Mouse (Mus musculus) B cell, adult 62 days (primary cell): ENCODE results near the gene Prdx1. TPM values are rescaled to one million over a fixed set of nuclear protein-coding genes. Genes with fewer than 3 reads are reported as not detected.

ENCODE experiments used
- total RNA-seq: library from RNA; stranded (reverse); gene quantifications from 4 replicates; pipeline ENCODE4 v1.2.4, GENCODE M21; 2023

Gene Prdx1
- total RNA-seq = 156 to 175 TPM (median 166 TPM) in 4 replicates

GRCm38 (mm10) chr4:116685402-116686061, at the start of gene Prdx1:
Gene Prdx1, plus strand, starts transcription at chr4:116685544.

DNA sequence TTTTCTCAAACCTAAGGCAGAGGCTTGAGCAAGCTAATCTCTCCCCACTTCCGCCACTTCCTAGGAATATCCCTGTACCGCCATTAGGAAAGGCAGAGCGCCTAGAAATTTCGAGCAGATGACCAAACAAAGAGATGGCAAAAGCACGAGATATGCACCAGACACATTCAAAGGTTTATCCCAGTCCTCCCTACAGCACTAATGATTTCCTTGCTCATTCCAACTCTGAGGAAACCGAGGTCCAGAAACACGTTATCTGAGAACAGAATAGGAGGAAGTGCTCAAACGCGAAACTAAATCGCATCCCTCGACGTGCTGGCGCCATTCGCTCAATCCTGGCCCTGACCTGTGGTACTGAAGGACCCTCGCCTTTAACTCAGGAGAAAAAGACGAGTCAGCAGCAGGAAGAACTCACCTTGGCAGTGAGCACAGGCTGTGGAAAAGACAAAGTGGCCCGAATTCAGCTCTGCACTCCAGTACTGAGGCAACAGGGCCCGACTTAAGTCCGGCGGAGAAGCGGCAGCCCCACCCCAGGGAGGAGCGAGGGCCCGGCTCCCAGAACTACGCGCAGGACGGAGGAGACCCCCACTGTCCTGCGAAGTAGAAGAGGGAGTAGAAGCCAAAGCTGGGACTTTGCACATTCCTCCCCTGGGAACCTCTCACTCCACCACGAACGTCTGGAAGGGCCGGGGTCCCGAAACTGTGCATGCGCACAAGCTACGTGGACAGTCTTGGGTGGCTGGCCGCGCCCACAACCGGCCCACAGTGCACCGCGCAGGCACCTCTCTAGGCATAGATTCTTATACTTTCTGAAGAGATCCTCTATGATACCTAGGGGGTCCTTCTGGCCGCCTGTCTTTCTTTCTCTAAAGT, 34.2 kb upstream of the Prdx1 start, which contains the start of gene Akr1a1:
Akr1a1 (minus strand) TSS at position 757 of the 873 bp plus-strand sequence.

DNA sequence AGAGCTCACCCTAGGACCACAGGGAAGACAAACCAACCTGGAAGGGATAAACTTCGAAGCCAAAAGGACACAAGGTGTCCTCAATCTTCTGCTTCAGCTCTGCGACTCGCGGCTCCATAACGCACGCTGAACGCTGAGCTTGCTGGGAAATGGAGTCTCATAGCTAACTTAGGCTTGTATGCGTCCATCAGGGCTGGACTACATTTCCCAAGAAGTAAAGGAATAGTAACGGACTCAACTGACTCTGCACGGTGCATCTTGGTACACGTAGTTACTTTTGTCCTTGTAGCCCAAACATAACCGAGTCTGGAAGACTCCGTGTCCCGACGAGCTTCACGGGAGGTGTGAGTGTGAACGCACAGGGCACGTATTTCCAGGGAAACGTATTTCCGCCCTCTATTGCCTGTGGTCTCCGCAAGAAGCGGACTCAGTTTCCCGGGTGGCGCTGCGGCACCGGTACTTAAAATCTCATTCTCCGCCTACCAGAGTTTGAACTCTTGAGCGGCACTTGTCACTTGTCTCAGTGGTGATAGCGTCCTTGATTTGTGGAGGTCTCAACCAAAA, 22.9 kb downstream of the Prdx1 start, which contains the start of the genes Mmachc and Ccdc163:
Mmachc (minus strand) TSS at position 206 of the 564 bp plus-strand sequence.
Ccdc163 (plus strand) TSS at position 309 of the 564 bp plus-strand sequence.

GRCm38 (mm10) chr4:116720343-116721097, 35.2 kb downstream of the Prdx1 start, which contains the start of gene Tesk2:
Gene Tesk2, plus strand, starts transcription at chr4:116720948.

Other genes with a start within 250 kb of the Prdx1 start
- gene Mast2, start 221.4 kb upstream of the Prdx1 start, total RNA-seq = 32.6 to 36.2 TPM (median 34.6 TPM) in 4 replicates
- gene Ipp, start 178.0 kb upstream of the Prdx1 start, total RNA-seq = 12.5 to 15.4 TPM (median 14.5 TPM) in 4 replicates
- 10.7 to 11.1 TPM (median 10.9 TPM) in 4 replicates for gene Tmem69, start 129.6 kb upstream of the Prdx1 start, total RNA-seq
- 83.2 to 97.4 TPM (median 87.2 TPM) in 4 replicates for gene Gpbp1l1, start 127.9 kb upstream of the Prdx1 start, total RNA-seq
- 17.6 to 22.3 TPM (median 18.6 TPM) in 4 replicates for gene Ccdc17, start 88.9 kb upstream of the Prdx1 start, total RNA-seq
- gene Nasp, start 57.6 kb upstream of the Prdx1 start, total RNA-seq = 64.6 to 72.9 TPM (median 68.7 TPM) in 4 replicates
- 168 to 183 TPM (median 175 TPM) in 4 replicates for gene Akr1a1, start 33.9 kb upstream of the Prdx1 start, total RNA-seq
- 3.4 to 7.5 TPM (median 5.3 TPM) in 4 replicates for gene Mmachc, start 22.9 kb downstream of the Prdx1 start, total RNA-seq
- 16.2 to 32.2 TPM (median 20.9 TPM) in 4 replicates for gene Ccdc163, start 23.0 kb downstream of the Prdx1 start, total RNA-seq
- gene Tesk2, start 35.4 kb downstream of the Prdx1 start, total RNA-seq = 10.7 to 12.8 TPM (median 12.6 TPM) in 4 replicates
- gene Toe1, start 122.1 kb downstream of the Prdx1 start, total RNA-seq = 44.6 to 53.4 TPM (median 47.2 TPM) in 4 replicates
- gene Mutyh, start 122.2 kb downstream of the Prdx1 start, total RNA-seq = 17.0 to 26.9 TPM (median 20.9 TPM) in 4 replicates
- not detected in 4 replicates for gene Hpdl, start 136.2 kb downstream of the Prdx1 start, total RNA-seq
- gene Zswim5, start 191.8 kb downstream of the Prdx1 start, total RNA-seq = not detected in 4 replicates